Mouse (Mus musculus) inflammation-experienced regulatory T-cells, adult 6 months (primary cell): ENCODE measurements around the gene Zfp638. TPM values are rescaled to one million over a fixed set of nuclear protein-coding genes. Genes with fewer than 3 reads are reported as not detected.
"Not testable (repeated sequence)": the region's sequence is repeated elsewhere in the genome, so short reads cannot be mapped to it uniquely, and the experiment has no call there.

Experiments
- ATAC-seq: one replicate; pipeline ENCODE4 v1.8.0; 2017
- polyA plus RNA-seq, 3 experiments: library from polyadenylated mRNA; unstranded; fragments of 100-300 nt; shearing (Covaris generic); gene quantifications; one replicate each; pipeline ENCODE4 v1.2.1; 2017

Gene Zfp638
- polyA plus RNA-seq, 3 experiments from 2014 or later, result 90.8 to 175 (median 132) TPM

DNA sequence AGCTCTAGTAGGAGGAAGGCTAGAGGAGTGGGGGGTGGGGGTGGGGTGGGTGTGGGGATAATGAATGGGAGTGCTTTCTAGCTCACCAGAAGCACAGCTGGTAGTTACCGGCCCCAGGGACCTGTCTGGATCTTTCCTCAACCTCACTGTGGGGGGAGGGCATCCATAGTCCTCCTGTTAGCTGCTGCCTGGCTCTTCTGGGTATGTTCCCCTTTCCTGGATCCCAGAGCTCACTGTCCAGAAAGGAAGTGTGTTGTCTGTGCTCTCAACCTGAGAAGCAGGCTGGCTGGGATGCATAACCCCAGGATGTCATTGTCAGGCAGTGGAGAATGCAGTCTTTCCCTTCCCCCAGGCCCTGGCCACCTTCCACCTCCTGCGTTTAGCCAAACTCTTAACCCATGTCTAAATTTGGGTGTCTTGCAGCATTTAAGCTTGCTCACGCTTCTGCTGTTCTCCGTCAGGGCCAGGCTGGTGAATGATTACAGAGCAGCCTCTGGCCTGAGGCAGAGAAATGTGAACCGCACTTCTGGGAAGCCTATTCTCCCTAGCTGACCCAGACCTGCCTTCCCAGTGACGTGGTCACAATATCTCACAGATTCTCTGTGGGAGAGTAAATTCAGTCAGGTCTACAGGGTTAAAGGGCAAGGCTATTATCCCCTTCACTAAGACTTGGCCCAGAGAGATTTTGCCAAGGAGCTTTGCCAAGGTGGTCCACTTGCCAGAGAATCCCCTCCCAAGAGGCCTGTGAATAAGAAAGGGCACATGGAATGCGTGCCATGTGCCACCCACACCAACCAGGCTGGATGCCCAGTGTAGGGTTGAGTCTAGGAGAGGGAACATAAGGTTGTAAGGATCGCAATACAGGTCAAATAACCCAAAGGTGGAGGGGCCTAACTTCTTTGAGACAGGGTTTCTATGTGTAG lies 143.7 kb downstream of the Zfp638 start:
- ATAC-seq, result no peak

GRCm38 (mm10) chr6:84014961-84015683 lies 148.2 kb downstream of the Zfp638 start:
- not testable (repeated sequence) for ATAC-seq

DNA sequence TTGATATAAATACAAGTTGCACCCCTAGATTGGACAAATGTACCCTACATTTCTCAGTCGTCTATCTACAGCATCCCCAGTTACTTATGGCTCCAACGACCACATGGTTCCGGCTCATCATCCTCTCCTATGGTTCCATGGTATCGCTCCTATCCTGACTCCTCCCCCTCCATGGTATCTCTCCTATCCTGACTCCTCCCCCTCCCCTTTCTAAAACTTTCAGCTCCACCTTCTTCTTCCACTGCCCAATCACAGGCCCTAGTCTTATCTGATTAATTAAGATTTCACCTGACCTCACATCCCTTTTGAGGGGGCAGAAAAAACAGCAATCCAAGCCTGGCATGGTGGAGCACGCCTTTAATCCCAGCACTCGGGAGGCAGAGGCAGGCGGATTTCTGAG lies 149.9 kb downstream of the Zfp638 start:
- ATAC-seq, result no peak

DNA sequence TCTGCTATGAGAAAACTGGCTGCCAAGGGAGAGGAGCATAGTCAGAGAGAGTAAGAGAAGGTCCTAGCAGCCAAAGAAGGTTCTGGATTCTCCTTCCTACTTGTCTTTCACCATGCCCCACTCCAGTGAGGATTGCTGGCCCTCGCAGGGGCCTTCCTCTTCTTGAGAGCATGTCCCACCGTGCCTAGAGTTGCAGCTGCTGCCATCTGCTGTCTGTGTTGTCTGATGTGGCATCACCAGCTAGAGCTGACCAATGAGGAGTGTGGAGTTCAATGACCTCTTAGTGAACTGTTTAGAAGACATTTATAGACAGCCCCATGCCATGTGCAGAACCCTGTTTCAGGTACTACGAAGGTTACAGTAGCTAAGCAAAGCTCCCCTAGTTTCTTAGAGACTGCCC lies 150.5 kb downstream of the Zfp638 start:
- ATAC-seq, result no peak

DNA sequence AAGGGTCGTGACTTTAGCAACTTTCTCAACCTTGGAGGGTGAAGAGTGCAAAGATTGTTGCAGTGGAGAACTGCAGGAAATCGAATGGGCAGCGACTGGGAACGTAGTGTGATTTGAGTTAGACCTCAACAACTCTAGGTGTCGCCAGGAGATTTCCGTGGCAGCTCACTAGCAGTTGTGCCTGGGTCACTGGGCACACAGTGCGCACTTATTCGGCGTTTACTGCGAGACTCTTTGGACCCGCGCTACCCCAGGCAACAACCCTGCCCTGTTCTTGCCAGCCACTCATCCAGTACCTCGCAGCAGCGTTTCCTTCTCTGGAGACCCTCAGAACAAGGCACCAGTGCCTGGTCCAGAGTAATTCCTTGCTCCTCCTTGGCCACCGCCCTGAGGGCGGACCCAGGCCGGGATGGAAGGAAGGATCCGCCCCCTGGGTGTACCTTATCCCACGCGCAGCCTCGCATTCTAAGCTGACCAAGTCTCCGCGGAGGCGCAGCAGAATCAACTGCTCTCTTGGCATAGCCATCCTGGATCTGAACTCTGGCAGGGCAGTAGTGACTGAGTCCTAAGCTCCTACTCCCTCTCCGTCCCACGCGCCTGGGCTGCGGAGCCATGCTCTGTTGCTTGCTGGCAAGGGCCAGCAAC lies 152.1 kb downstream of the Zfp638 start:
- no peak for ATAC-seq

DNA sequence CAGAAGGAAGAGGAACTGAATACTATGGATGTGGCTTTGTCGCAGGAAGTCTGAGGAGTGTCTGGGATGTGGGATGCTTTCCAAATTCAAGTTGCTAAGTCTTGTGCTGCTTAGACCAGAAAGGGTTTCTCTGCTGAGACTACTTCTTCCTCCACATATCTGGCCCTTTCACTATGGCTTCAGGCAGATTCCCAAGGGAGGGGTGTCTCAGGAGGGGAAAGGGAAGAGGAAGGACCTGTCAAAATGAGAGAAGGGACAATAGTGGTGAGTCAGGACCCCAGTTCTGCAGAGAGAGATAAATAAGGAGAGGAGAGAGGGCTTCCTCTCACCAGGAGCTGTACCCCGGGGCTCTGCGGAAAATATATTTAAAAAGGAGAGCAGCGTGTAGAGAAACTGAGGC lies 153.1 kb downstream of the Zfp638 start:
- ATAC-seq, result no peak

DNA sequence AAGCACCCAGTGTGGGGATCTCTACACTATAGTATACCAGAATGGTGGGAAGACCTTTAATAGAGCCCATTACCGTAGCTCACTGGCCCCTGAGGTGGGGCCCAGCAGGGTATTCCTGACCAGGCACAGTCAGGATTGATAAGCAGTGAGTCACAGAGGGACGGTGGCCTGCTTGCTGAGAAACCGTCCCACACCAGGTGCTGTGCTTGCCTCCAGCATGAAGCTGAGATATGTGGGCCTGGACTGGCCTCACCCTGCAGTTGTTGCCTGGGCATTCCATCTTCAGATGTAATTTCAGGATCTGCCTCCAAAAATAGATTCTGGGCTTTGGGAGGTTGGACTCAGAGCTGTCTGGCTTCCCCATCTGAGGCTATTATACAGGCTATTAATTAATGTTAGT lies 155.1 kb downstream of the Zfp638 start:
- no peak for ATAC-seq

GRCm38 (mm10) chr6:84025636-84026035 lies 158.7 kb downstream of the Zfp638 start:
- no peak for ATAC-seq

- no peak for ATAC-seq
Observed at GRCm38 (mm10) chr6:84028791-84029190, 161.9 kb downstream of the Zfp638 start.

- ATAC-seq, result no peak
Observed at GRCm38 (mm10) chr6:84029775-84030174, 162.9 kb downstream of the Zfp638 start.

DNA sequence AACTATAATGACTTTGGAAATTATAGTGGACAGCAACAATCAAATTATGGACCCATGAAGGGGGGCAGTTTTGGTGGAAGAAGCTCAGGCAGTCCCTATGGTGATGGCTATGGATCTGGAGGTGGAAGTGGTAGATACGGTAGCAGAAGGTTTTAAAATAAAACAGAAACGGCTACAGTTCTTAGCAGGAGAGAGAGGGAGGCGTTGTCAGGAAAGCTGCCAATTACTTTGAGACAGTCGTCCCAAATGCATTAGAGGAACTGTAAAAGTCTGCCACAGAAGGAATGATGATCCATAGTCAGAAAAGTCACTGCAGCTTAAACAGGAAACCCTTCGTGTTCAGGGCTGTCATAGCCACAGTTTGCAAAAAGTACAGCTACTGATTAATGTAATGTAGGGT lies 165.6 kb downstream of the Zfp638 start:
- not testable (repeated sequence) for ATAC-seq

Other genes starting within 250 kb of the Zfp638 start
- not detected for gene Clec4f, start 210.9 kb upstream of the Zfp638 start, polyA plus RNA-seq
- not detected for gene Cd207, start 189.3 kb upstream of the Zfp638 start, polyA plus RNA-seq
- gene Vax2, start 155.8 kb upstream of the Zfp638 start, polyA plus RNA-seq, result 1 to 10 TPM in 1 of 3 experiments, not detected in 2; 1.3 TPM
- not detected for gene Atp6v1b1, start 124.1 kb upstream of the Zfp638 start, polyA plus RNA-seq
- under 1 TPM in 1 of 3 experiments, not detected in 2; 0.29 TPM for gene Ankrd53, start 104.5 kb upstream of the Zfp638 start, polyA plus RNA-seq
- 100 to 1,000 TPM in 1 of 3 experiments, 10 to 100 TPM in 2; 67.9 to 100 (median 91.6) TPM for gene Tex261, start 91.3 kb upstream of the Zfp638 start, polyA plus RNA-seq
- gene Nagk, start 72.1 kb upstream of the Zfp638 start, polyA plus RNA-seq, result 10 to 100 TPM; 24.2 to 42.4 (median 38.8) TPM
- 10 to 100 TPM; 19.6 to 30.8 (median 21.7) TPM for gene Paip2b, start 35.4 kb upstream of the Zfp638 start, polyA plus RNA-seq
- not detected for gene Dysf, start 141.5 kb downstream of the Zfp638 start, polyA plus RNA-seq